In genomic region chr17:85848526-85848925, GRCm38 (mm10) we compare ENCODE assay signal across 15 mouse cellular contexts.
"Had no signal": no experiment of that assay in that cellular context is flagged by ENCODE, and none has a peak within 500 bp of the region (broad histone marks: within the 10 kb centered on the region; RNA-seq: fewer than 3 reads in every experiment).

No protein-coding gene starts in this region.

- DNase-seq: gastrocnemius, adult 2 months; gastrocnemius, postnatal 10 days; gastrocnemius, postnatal 25 days; heart, adult 18-20 months; heart, postnatal 14 days; heart, postnatal 36 days; kidney, adult 11 months; kidney, adult 2 months; kidney, adult 9 months; kidney, postnatal 14 days; kidney, postnatal 36 days; liver; liver, embryonic 13.5 days had no signal

- ATAC-seq: hindbrain, postnatal 0 days; intestine, embryonic 16.5 days had no signal
